Mouse (Mus musculus) right cerebral cortex, postnatal 10 days (tissue): ENCODE measurements around the gene Cass4.
A peak's percentile ranks its signal among the peaks of the same experiment; 100 is the strongest.

ENCODE experiments used
- DNase-seq, 2 experiments: peaks; one replicate each; pipeline ENCODE4 v3.0.0; 2021; ENCODE audit warnings: low spot score in 2 of 2

Cass4 gene

GRCm38 (mm10) chr2:172393391-172394051, at the start of gene Cass4:
Gene Cass4 (plus strand): TSS chr2:172393794.
- no peak for DNase-seq

- DNase-seq: no peak
Observed at GRCm38 (mm10) chr2:172344669-172345068, 48.9 kb upstream of the Cass4 start.

GRCm38 (mm10) chr2:172345258-172345738, 48.3 kb upstream of the Cass4 start, which contains the start of gene Fam210b:
Gene Fam210b (plus strand): TSS chr2:172345565.
- DNase-seq: peak; percentile 95 to 96

- peak in 1 of 2 experiments; percentile 47 for DNase-seq
Observed at GRCm38 (mm10) chr2:172346034-172346929, 47.3 kb upstream of the Cass4 start.

- no peak for DNase-seq
Observed at GRCm38 (mm10) chr2:172346933-172347611, 46.5 kb upstream of the Cass4 start.

GRCm38 (mm10) chr2:172348297-172348950, 45.2 kb upstream of the Cass4 start:
- peak; percentile 62 to 65 for DNase-seq

- no peak for DNase-seq
Observed at GRCm38 (mm10) chr2:172349776-172350175, 43.8 kb upstream of the Cass4 start.

GRCm38 (mm10) chr2:172350773-172351172, 42.8 kb upstream of the Cass4 start:
- DNase-seq: no peak

- DNase-seq: no peak
Observed at GRCm38 (mm10) chr2:172353218-172353617, 40.4 kb upstream of the Cass4 start.

GRCm38 (mm10) chr2:172354761-172355160, 38.8 kb upstream of the Cass4 start:
- DNase-seq: no peak

- DNase-seq: no peak
Observed at GRCm38 (mm10) chr2:172355833-172356232, 37.8 kb upstream of the Cass4 start.

GRCm38 (mm10) chr2:172363176-172363575, 30.4 kb upstream of the Cass4 start:
- DNase-seq: no peak

- DNase-seq: peak; percentile 97 to 98
Observed at GRCm38 (mm10) chr2:172370411-172371223, 23.0 kb upstream of the Cass4 start, which contains the start of the genes Aurka and Cstf1. Gene Aurka (minus strand): TSS chr2:172370535. Gene Cstf1 (plus strand): TSS chr2:172370681.

- no peak for DNase-seq
Observed at GRCm38 (mm10) chr2:172371258-172371657, 22.3 kb upstream of the Cass4 start.

GRCm38 (mm10) chr2:172376551-172376950, 17.0 kb upstream of the Cass4 start:
- no peak for DNase-seq

- no peak for DNase-seq
Observed at GRCm38 (mm10) chr2:172376999-172377515, 16.5 kb upstream of the Cass4 start.

- peak in 1 of 2 experiments; percentile 58 for DNase-seq
Observed at GRCm38 (mm10) chr2:172378332-172378731, 15.3 kb upstream of the Cass4 start.

- no peak for DNase-seq
Observed at GRCm38 (mm10) chr2:172380513-172380912, 13.1 kb upstream of the Cass4 start.

GRCm38 (mm10) chr2:172381341-172381740, 12.3 kb upstream of the Cass4 start:
- DNase-seq: no peak

GRCm38 (mm10) chr2:172381898-172382297, 11.7 kb upstream of the Cass4 start:
- DNase-seq: no peak
